Mouse (Mus musculus) telencephalon, adult 2 months (tissue): ENCODE data around the gene Eml1.

Experiments used
- DNase-seq: peaks from one replicate; pipeline ENCODE4 v3.0.0-alpha.2; 2011; ENCODE audit warnings: low read depth, low spot score

Eml1 gene

DNA sequence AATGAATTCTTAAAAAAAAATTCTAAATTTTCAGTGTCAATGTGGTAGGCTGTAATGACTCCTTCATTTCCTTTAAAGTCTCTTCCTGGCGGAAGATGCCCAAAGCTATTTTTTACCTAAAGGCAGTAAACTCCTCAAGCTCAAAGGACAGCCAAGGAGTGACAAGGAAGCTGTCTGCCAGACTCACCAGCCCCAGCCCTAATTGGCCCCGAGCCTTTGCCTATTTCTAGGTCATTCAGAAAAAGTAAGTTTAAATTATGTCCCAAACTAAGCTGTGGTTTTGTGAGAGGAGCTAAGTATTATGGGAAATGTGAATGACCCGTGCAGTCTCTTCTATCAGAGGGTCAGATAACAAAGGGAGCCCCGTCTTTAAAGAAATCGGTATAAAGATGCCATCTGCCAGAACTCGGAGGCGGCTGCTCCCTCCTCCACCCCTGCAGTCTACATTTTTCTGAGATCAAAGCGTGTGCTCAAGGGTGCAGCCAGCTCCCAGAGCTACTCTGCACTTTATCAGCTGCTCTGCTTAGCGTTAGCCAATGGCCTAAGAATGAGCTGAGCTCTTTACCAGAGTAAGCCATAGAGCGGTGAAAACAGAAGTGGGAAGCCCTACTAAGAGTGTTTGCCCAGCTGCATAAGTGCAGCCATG lies 175.9 kb downstream of the Eml1 start:
- DNase-seq: no peak

DNA sequence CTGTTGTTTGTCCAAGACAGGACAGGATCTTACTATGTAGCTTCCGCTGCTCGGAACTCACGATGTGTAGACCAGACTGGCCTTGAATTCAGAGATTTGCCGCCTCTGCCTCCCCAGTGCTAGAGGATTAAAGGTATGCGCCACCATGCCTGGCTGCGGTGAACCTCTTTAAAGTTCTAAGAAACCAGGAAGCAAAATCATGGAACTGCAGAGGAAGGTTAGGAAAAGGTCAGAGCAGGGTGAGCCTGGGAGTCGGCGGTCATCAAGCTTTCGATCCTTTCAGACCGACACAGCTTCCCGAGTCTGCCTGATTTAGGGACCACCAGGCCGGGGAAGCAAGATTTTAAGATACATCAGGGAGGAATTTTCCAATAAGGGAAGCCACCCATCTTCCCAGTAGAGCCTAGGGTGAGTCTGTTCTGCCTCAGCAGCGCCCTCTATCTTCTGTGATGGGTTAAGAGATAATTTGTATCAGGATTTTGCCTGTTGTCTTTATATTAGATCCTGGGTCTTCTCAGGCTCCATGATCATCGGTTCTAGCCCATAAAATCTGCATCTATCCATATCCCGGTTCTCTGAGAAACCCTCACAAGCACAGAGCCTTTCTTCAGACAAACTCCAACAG lies 176.6 kb downstream of the Eml1 start:
- DNase-seq: no peak

DNA sequence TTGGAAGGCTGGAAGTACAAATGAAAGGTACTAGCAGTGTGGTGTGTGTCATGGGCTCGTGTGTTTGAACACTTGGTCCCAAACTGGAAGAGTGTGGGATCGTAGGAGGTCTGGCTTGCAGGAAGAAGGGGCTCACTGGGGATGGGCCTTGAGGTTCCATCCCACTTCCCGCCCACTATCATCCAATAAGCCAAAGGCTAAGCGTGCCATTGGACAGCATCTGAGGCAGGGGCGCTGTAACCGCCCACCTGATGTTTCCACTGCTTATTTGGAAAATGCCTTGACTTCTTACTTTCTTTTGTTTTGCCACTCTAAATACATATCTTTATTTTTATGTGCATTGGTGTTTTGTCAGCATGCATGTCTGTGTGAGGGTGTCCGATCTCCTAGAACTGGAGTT lies 181.0 kb downstream of the Eml1 start:
- no peak for DNase-seq

DNA sequence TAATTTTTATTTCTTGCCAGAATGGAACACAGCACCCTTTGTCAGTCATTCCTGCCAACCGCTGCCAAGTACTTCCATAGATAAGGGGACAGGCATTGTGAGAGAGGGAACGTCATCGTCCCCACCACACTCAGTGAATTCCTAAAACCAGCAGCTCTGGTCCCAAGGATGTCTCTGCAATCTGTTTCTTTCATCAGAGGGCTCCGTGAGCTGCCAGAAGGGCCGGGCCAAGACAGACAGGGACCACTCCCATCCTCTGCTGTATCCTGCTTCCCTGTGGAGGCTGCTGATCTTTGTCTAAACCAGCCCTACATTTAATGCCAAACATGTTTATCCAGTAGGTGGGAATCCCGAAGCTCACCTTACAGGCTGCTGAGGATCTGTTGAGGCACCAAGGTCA lies 182.3 kb downstream of the Eml1 start:
- DNase-seq: no peak

DNA sequence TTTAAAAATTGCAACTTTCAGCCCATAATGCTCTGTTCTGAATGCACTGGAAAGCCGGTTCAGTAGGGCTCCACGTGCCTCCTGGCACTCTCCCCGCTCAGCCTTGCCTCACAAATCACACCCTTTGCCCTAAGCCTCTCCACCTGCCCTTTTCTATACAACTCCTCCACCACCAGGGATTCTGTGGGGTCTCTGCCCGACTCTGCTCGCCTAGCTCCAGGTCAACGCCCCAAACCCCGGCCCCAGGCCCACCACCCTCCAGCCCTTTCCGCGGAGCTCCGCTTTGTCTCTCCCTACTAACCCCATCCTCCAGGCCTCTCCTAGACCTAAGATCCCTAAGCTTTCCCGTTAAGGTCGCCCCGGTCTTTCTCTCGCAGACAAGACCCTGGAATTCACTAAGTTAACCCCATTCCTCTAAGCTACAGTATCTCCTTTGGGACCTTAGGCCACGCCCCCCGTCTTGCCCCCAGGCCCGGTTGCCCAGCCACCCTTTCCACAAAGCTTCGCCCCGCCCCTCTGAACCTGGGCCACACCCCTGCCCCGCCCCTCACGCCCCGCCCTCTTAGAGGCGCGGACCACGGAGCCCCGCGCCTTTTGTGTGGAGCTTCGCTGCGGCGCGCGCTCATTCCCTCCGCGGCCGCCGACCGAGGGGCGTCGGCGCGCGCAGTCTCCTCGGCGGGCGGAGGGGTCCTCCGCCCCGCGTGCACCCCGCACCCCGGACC lies 183.5 kb downstream of the Eml1 start, which contains the start of gene Evl:
TSS of gene Evl (plus strand) at position 601 of the 722 bp plus-strand sequence.
- DNase-seq: peak; percentile 47

DNA sequence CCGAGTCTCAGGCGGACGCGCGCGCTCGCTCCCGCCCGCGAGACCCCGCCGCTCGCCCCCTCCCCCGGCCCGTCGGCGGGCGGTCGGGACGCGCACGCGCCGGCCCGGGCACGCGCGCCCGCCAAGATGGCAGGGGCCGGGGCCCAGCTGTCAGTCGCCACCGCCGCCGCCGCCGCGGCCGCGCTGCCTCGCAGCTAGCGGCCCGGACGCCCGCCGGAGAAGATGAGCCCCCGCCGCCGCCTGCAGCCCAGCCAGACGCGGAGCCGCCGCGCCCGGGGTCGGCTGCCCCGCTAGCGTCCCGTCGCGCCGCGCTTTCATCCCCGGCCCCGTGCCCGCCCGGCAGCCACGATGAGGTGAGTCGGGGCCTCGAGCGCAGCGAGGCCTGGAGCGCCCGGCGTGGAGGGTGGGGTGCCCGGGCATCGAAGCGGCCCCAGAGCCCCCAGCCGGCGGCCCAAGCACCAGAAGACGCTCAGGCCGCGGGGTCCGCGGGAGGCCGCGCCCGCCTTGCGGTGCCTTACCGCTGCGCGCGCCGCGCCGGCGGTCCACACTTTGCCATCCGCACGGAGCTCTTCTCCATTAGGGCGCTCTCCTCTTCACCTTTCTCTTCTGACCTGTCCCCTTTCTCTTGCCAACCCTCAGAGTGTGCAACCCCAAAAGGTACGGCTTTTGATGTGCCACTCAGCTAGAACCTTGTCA lies 184.3 kb downstream of the Eml1 start:
- no peak for DNase-seq

DNA sequence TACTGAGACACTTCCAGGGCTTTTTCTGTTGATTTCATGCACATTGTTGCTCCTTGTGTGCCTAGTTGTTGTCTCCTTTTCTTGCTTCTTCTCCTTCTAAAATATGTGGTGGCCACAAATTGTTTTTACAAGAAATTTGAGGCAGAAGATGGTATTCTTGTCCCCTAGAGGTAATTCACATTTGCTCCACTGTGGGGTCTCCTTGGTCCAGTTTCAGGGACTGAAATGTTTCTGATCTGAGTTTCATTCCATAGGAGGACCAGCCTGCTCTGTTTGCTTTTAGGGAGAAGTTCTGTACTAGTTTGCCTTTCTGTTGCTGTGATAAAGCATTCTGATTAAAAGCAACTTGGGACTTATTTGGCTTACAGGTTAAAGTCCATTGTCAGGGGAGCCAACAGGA lies 187.4 kb downstream of the Eml1 start:
- DNase-seq: no peak

DNA sequence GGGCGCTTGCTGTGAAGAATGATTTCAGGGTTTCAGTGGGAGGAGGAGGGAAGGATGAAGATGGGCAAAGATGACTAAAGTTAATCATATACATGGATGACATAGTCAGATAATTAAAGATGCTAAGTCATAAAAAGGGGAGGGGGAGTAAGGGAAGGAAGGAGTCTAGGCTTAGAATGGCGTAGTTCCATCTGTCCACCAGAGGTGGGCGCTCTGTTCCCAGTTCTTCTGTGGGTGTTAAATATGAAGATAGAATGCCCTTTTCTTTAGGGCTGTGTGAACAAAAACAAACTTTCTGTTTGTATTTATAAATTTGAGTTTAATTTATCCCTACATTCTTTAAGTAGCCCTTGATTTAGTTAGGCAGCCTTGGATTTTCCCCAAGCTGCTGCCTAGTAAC lies 192.5 kb downstream of the Eml1 start:
- DNase-seq: no peak

DNA sequence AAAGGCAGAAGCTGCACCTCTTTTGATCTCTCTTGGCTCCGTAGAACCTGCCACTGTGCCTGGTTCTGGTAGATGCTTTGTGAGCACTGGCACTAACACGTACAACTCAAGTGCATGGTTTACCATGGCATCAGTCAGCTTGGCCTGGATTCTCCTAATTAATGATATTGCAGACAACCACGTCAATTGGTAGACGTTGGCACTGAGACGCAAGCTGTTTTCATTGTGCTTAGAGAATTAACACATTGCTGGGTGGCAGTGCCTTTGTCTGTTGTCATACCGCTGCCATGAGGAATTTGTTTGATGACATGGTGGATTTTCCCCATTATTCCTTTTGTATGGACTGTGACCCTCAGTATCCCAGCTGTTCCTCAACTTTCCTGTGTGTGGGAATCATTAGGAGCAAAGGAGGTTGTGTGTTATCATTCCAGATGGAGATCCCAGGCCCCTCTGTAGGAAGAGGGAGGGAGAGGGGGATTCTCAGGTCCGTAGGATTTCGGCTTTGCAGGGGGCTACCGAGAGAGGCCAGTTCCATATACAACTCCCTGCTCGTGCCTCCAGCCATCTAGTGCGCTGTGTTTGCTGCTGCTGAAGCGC lies 194.3 kb downstream of the Eml1 start:
- DNase-seq: no peak

DNA sequence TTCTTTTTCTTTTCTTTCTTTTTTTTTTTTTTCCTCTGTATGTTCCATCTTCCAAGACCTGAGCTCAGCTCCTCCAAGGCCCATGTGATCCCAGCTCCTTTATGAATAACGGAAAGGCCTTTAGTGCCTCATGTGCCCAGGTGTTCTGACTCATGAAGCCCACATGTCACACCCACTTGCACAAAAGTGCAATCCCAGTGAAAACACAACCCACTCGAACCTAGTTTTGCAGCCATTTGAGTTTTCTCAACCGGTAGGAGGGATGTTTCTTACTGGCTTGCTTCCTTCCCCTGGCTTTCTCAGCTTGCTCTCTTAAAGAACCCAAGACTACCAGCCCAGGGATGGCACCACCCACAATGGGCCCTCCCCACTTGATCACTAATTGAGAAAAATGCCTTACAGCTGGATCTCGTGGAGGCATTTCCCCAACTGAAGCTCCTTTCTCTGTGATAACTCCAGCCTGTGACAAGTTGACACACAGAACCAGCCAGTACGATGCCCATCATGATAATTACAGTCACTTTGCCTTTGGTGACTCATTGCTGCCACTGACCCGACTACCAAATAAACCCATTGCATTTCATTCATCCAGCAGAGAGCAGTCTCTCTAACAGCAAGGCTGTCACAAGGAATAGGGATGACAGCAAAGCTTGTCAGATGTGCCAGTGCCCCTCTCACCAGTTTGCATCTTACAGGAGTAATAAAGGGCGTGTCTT lies 208.6 kb downstream of the Eml1 start:
- peak; percentile 72 for DNase-seq

DNA sequence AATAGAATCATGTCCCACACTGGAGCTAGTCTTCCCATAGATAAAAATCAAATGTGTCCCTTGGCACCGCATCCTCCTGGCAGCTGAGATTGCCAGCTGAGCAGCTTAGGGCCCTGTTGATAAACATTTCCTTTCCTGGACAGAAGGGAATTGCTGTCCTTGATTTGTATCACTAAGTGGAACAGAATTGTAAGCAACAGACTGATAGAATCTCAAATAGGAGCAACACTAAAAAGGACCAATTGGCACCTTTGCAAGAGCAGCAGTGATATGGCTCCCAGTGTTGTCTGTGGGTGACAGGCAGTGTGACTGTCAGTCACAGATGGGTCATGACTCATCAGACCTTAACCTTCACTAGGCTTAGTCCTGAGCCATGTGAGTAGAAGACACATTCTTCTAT lies 213.0 kb downstream of the Eml1 start:
- no peak for DNase-seq
